Mouse (Mus musculus): ENCODE results near the gene Lrguk. TPM values are rescaled to one million over a fixed set of nuclear protein-coding genes. Genes with fewer than 3 reads are reported as not detected.

The Lrguk gene
- polyA plus RNA-seq, 1 experiment from 2014 or later, result 2.2 TPM

DNA sequence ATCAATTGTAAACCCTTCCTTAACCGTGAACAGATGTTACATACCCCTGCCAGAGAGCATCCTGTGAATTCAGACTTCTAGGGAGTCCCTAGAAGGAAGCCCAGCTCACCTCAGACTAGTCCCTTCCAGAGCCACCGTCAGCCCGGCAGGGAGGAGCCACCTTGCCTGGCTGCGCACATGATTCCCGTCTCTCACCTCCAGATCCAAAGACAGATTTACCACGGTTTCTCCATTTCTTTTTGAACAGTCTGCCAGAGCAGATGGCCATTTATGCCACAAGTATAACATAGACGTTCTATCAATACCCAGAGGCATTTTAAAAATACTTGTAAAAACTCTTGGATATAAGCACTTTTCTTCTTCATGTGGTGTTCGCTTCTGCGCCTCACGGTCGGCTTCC is 46.3 kb downstream of the Lrguk start:
- no peaks in the 10 kb centered on the region for H3K27me3 ChIP-seq (ENCODE audit: control insufficient read depth, insufficient read depth, low read length)
- H3K27ac ChIP-seq (ENCODE audit: low read depth, low read length), result no peak overlapping the region
- H3K9me3 ChIP-seq (ENCODE audit: control insufficient read depth, low read length), result no peaks in the 10 kb centered on the region
- no peak overlapping the region for H3K4me3 ChIP-seq (ENCODE audit: low read depth, low read length)
- H3K36me3 ChIP-seq (ENCODE audit: control insufficient read depth, insufficient read depth, low read length), result no peaks in the 10 kb centered on the region
- no peak overlapping the region for H3K9ac ChIP-seq (ENCODE audit: low read length)
- H3K4me1 ChIP-seq (replicated peaks; ENCODE audit: control insufficient read depth, insufficient read depth, low read length), result no peaks in the 10 kb centered on the region; the same call in 1 of the 2 replicates
- no peak for DNase-seq (ENCODE audit: low spot score)
- no peak overlapping the region for H3K4me2 ChIP-seq (ENCODE audit: low read depth, low read length, severe bottlenecking)
- ATAC-seq (replicated peaks; ENCODE audit: low FRiP score), result no peak
- WGBS, result 89% methylated on average over 11 of the region's 11 CpGs

DNA sequence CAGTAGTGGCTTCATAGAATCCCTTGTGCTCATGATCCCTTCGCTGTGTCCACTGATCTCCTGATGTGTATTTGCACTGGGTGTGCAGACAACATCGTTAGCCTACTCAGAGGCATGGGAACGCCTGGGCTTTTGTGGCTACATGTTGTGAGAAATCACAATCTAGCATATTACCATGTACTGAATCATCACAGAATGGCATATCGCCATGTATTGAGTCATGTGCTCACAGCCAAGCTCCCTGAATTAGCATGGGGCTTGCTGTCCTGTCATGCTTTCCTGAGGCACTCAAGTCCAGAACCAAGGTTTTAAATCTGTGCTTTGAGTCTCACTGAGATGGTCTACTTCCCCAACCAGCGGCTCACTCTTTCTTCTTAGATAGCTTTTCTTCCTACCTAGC is 54.2 kb downstream of the Lrguk start:
- Histone ChIP-seq H3K9me3 (ENCODE audit: control insufficient read depth, low read length) (no peaks in the 10 kb centered on the region), H3K27ac (ENCODE audit: low read depth, low read length) (no peak overlapping the region), H3K27me3 (ENCODE audit: control insufficient read depth, insufficient read depth, low read length) (no peaks in the 10 kb centered on the region), H3K4me2 (ENCODE audit: low read depth, low read length, severe bottlenecking) (no peak overlapping the region), H3K4me1 (replicated peaks; ENCODE audit: control insufficient read depth, insufficient read depth, low read length) (no peaks in the 10 kb centered on the region), H3K36me3 (ENCODE audit: control insufficient read depth, insufficient read depth, low read length) (no peaks in the 10 kb centered on the region), H3K4me3 (ENCODE audit: low read depth, low read length) (no peak overlapping the region), H3K9ac (ENCODE audit: low read length) (no peak overlapping the region)
- WGBS, result 87% methylated on average over 5 of the region's 5 CpGs
- ATAC-seq (replicated peaks; ENCODE audit: low FRiP score) (no peak), DNase-seq (ENCODE audit: low spot score) (no peak)

DNA sequence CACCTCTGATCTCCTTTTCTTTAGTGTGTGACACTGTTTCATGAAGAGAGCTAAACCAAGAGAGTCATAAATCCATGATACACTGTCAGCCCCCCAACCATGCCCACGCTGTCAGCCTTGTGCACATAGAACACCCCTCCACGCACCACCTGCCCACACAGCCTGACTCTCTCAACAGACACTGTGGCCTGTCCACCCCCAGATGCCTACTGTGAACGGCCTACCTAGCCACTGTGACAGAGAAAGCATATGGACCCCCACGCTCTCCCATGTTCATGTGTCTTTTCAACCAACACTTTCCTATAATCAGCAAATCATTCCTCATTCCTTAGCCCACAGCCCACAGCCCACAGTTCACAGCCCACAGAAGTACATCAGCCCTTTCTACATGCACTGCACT is 58.5 kb downstream of the Lrguk start:
- no peak overlapping the region for H3K4me3 ChIP-seq (ENCODE audit: low read depth, low read length)
- H3K36me3 ChIP-seq (ENCODE audit: control insufficient read depth, insufficient read depth, low read length), result no peaks in the 10 kb centered on the region
- no peaks in the 10 kb centered on the region for H3K27me3 ChIP-seq (ENCODE audit: control insufficient read depth, insufficient read depth, low read length)
- H3K27ac ChIP-seq (ENCODE audit: low read depth, low read length), result no peak overlapping the region
- H3K9ac ChIP-seq (ENCODE audit: low read length), result no peak overlapping the region
- ATAC-seq (replicated peaks; ENCODE audit: low FRiP score) (no peak), DNase-seq (ENCODE audit: low spot score) (no peak)
- WGBS, result 93% methylated on average over 4 of the region's 4 CpGs
- H3K4me1 ChIP-seq (replicated peaks; ENCODE audit: control insufficient read depth, insufficient read depth, low read length), result no peaks in the 10 kb centered on the region
- no peak overlapping the region for H3K4me2 ChIP-seq (ENCODE audit: low read depth, low read length, severe bottlenecking)
- H3K9me3 ChIP-seq (ENCODE audit: control insufficient read depth, low read length), result no peaks in the 10 kb centered on the region

DNA sequence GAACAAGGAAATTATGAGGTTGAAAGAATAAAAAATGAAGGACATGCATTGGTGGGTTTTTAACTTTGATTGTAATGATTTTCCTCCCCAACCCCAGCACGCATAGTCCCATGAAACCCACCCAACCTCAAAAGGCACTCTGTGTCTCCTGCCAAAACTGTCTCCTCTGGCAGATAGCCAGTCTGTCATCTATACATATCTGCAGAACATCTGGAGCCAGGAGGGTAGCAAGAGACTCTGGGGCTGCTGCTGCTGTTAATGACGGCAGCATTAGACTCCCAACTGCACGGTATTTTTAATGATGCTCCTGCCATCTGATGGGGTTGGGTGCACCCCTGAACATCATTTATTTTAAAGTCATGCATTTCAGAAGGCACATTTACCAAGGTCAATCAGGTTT is 59.7 kb downstream of the Lrguk start:
- Histone ChIP-seq H3K36me3 (ENCODE audit: control insufficient read depth, insufficient read depth, low read length) (no peaks in the 10 kb centered on the region), H3K27ac (ENCODE audit: low read depth, low read length) (no peak overlapping the region), H3K9me3 (ENCODE audit: control insufficient read depth, low read length) (no peaks in the 10 kb centered on the region), H3K27me3 (ENCODE audit: control insufficient read depth, insufficient read depth, low read length) (no peaks in the 10 kb centered on the region), H3K4me3 (ENCODE audit: low read depth, low read length) (no peak overlapping the region), H3K4me1 (replicated peaks; ENCODE audit: control insufficient read depth, insufficient read depth, low read length) (no peaks in the 10 kb centered on the region), H3K4me2 (ENCODE audit: low read depth, low read length, severe bottlenecking) (no peak overlapping the region), H3K9ac (ENCODE audit: low read length) (no peak overlapping the region)
- WGBS, result 86% methylated on average over 3 of the region's 3 CpGs
- ATAC-seq (replicated peaks; ENCODE audit: low FRiP score) (no peak), DNase-seq (ENCODE audit: low spot score) (no peak)

DNA sequence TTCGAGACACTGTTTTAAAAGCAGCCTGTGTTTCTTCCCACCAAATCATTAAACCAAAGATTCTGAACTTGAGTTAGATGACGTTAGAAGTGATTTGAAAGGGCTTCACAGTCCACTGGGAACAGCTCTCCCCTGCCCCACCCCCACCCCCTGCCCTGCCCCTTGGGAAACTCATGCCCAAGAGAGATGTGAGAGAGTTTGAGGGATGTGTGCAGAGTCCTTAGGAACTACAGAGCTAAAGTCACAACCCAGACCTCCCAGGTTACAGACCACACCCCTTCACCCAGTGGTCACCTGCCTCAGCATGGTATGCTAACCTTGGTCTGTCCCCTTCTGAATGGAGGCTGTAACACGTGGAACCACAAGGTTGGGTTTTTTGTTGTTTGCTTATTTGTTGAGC is 62.3 kb downstream of the Lrguk start:
- no peaks in the 10 kb centered on the region for H3K4me1 ChIP-seq (replicated peaks; ENCODE audit: control insufficient read depth, insufficient read depth, low read length)
- no peaks in the 10 kb centered on the region for H3K27me3 ChIP-seq (ENCODE audit: control insufficient read depth, insufficient read depth, low read length)
- 79% methylated on average over 3 of the region's 3 CpGs for WGBS
- no peak overlapping the region for H3K4me3 ChIP-seq (ENCODE audit: low read depth, low read length)
- H3K9ac ChIP-seq (ENCODE audit: low read length), result no peak overlapping the region
- no peaks in the 10 kb centered on the region for H3K9me3 ChIP-seq (ENCODE audit: control insufficient read depth, low read length)
- H3K27ac ChIP-seq (ENCODE audit: low read depth, low read length), result no peak overlapping the region
- H3K4me2 ChIP-seq (ENCODE audit: low read depth, low read length, severe bottlenecking), result no peak overlapping the region
- ATAC-seq (replicated peaks; ENCODE audit: low FRiP score) (no peak), DNase-seq (ENCODE audit: low spot score) (no peak)
- no peaks in the 10 kb centered on the region for H3K36me3 ChIP-seq (ENCODE audit: control insufficient read depth, insufficient read depth, low read length)

DNA sequence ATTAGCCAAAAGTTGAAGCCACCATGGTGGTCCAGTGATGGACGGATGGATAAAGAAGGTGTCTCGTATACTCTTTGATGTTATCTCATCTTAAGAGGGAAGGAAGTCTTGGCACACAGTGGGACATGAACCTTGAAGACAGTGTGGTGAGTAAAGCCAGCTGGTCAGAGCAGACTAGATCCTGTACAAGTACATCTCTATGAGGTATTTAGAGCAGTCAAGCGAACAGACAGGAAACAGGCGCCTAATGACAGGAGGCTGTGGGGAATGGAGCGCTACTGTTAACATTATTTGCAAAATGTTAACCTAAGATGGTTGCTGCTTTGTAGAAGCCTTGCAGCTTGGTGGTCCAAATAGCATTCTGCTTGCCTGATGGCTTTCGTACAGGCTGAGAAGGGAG is 67.0 kb downstream of the Lrguk start:
- WGBS, result 94% methylated on average over 6 of the region's 6 CpGs
- H3K9me3 ChIP-seq (ENCODE audit: control insufficient read depth, low read length), result no peaks in the 10 kb centered on the region
- H3K4me1 ChIP-seq (replicated peaks; ENCODE audit: control insufficient read depth, insufficient read depth, low read length), result no peaks in the 10 kb centered on the region
- no peaks in the 10 kb centered on the region for H3K27me3 ChIP-seq (ENCODE audit: control insufficient read depth, insufficient read depth, low read length)
- H3K4me3 ChIP-seq (ENCODE audit: low read depth, low read length), result no peak overlapping the region
- H3K9ac ChIP-seq (ENCODE audit: low read length), result no peak overlapping the region
- no peaks in the 10 kb centered on the region for H3K36me3 ChIP-seq (ENCODE audit: control insufficient read depth, insufficient read depth, low read length)
- no peak overlapping the region for H3K27ac ChIP-seq (ENCODE audit: low read depth, low read length)
- H3K4me2 ChIP-seq (ENCODE audit: low read depth, low read length, severe bottlenecking), result no peak overlapping the region
- DNase-seq (ENCODE audit: low spot score) (no peak), ATAC-seq (replicated peaks; ENCODE audit: low FRiP score) (no peak)

DNA sequence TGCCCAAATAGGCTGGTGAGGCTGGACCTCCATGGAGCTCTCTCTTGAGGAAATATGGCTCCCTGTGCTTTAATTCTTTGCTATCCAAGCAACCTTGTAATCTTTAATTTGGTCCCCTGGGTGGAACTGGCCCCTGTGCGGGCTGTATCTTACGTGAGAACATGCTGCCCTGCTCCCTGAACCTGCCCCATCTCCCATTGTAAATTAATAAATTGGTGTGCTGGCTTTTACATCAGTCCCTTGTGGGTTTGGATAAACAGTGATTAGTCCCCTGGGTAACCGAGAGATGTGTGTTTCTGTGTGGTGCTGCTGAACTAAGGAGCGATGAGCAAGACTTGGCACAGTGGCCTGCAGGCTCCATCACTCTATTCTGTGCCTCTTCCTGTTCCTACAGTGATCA is 67.7 kb downstream of the Lrguk start:
- no peak for ATAC-seq (replicated peaks; ENCODE audit: low FRiP score)
- Histone ChIP-seq H3K4me3 (ENCODE audit: low read depth, low read length) (no peak overlapping the region), H3K4me1 (replicated peaks; ENCODE audit: control insufficient read depth, insufficient read depth, low read length) (no peaks in the 10 kb centered on the region), H3K9ac (ENCODE audit: low read length) (no peak overlapping the region), H3K36me3 (ENCODE audit: control insufficient read depth, insufficient read depth, low read length) (no peaks in the 10 kb centered on the region), H3K27ac (ENCODE audit: low read depth, low read length) (no peak overlapping the region), H3K4me2 (ENCODE audit: low read depth, low read length, severe bottlenecking) (no peak overlapping the region), H3K27me3 (ENCODE audit: control insufficient read depth, insufficient read depth, low read length) (no peaks in the 10 kb centered on the region), H3K9me3 (ENCODE audit: control insufficient read depth, low read length) (no peaks in the 10 kb centered on the region)
- 91% methylated on average over 4 of the region's 4 CpGs for WGBS
- DNase-seq (ENCODE audit: low spot score), result no peak

DNA sequence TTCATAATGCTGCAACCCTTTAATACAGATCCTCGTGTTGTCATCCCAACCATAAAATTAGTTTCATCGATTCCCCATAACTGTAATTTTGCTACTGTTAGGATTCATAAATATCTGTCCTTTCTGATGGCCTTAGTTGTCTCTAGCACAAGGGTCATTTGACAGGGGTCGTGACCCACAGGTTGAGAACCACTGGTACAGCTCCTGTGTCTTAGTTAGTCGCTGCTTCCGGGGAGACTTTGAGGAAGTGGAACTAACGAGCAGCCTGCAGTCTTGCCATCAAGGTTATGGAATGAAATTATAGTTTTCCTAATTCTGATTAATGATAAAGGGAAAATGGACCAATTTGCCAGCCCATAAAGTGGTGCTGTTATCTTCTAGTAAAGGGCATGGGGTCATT is 70.5 kb downstream of the Lrguk start:
- DNase-seq (ENCODE audit: low spot score), result no peak
- Histone ChIP-seq H3K4me2 (ENCODE audit: low read depth, low read length, severe bottlenecking) (no peak overlapping the region), H3K9me3 (ENCODE audit: control insufficient read depth, low read length) (no peaks in the 10 kb centered on the region), H3K27ac (ENCODE audit: low read depth, low read length) (no peak overlapping the region), H3K4me3 (ENCODE audit: low read depth, low read length) (no peak overlapping the region), H3K9ac (ENCODE audit: low read length) (no peak overlapping the region), H3K27me3 (ENCODE audit: control insufficient read depth, insufficient read depth, low read length) (no peaks in the 10 kb centered on the region), H3K4me1 (replicated peaks; ENCODE audit: control insufficient read depth, insufficient read depth, low read length) (no peaks in the 10 kb centered on the region), H3K36me3 (ENCODE audit: control insufficient read depth, insufficient read depth, low read length) (no peaks in the 10 kb centered on the region)
- 92% methylated on average over 6 of the region's 6 CpGs for WGBS
- no peak for ATAC-seq (replicated peaks; ENCODE audit: low FRiP score)

DNA sequence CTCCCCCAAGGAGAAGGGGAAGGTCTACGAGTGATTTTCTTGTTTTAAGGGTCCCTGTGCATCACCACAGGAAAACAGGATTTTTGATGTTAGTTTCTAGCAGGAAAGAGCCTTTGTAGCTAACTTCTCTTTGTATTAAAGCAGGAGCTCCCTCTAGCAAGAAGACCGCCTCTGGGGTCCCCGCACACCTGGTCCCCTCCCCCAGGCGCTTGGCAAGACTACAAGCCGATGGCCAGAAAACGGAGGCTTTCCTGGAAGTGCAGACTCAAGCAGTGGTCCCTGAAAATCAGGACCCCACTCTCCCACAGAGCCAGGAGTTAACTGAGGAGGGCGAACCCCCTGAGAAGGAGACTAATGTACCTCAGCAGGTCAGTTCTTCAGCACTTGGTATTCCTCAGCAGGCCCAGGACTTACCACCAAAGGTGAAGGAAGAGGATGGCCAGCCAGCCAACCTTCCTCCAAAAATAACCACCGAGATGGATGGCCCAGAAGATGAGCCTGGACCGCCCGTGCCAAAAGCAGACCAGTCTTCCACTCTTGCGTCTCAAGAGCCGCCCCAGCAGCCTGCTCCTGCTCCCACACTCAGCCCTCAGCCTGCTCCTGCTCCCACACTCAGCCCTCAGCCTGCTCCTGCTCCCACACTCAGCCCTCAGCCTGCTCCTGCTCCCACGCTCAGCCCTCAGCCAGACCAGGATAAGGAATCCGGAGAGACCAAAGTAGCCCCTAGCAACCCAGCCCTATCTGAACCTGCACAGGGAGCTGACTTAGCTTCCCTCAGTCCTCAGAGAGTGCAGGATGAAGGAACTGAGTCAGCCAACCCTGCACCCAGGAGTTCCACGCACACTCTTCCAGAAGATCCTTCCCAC is 72.5 kb downstream of the Lrguk start:
- H3K36me3 ChIP-seq (ENCODE audit: control insufficient read depth, insufficient read depth, low read length), result no peaks in the 10 kb centered on the region
- ATAC-seq (replicated peaks; ENCODE audit: low FRiP score), result no peak
- no peaks in the 10 kb centered on the region for H3K27me3 ChIP-seq (ENCODE audit: control insufficient read depth, insufficient read depth, low read length)
- no peak overlapping the region for H3K9ac ChIP-seq (ENCODE audit: low read length)
- 95% methylated on average over 15 of the region's 15 CpGs for WGBS
- no peaks in the 10 kb centered on the region for H3K4me1 ChIP-seq (replicated peaks; ENCODE audit: control insufficient read depth, insufficient read depth, low read length)
- no peak overlapping the region for H3K4me3 ChIP-seq (ENCODE audit: low read depth, low read length)
- no peaks in the 10 kb centered on the region for H3K9me3 ChIP-seq (ENCODE audit: control insufficient read depth, low read length)
- no peak for DNase-seq (ENCODE audit: low spot score)
- H3K4me2 ChIP-seq (ENCODE audit: low read depth, low read length, severe bottlenecking), result no peak overlapping the region
- no peak overlapping the region for H3K27ac ChIP-seq (ENCODE audit: low read depth, low read length)

Measured in forebrain, embryonic 11.5 days (tissue).